Mouse (Mus musculus) megakaryocyte, embryonic 14.5 days (primary cell): ENCODE measurements around the gene Rab5if.

Experiments
- FLI1 ChIP-seq: IDR thresholded peaks from 2 replicates; pipeline ENCODE4 v1.6.1; 2012; ENCODE audit warnings: low read length, inconsistent platforms, mixed read lengths
- GATA1 ChIP-seq: IDR thresholded peaks from 3 replicates; pipeline ENCODE4 v1.6.1; 2012; ENCODE audit warnings: mixed read lengths, low read length, inconsistent platforms, borderline replicate concordance

DNA sequence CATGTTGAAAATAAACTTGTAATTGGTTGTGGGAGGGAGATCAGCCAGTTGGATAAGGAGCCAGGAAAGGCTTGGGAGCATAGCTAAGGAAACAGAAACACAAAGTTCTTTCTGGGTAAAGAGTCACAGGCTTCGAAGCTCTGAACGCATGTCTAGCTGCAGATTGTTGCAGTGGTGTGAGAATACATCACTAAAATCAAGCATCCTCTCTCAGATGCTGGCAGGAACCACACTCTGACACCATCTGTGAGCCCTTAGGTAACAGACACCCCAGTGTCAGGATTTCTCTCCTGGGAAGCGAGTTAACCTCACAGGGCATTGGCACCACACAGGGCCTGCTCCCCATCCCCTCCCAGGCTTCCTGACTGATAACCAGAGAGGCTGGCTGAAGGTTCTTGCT, 52.6 kb downstream of the Rab5if start:
- TF ChIP-seq GATA1 (no peak), FLI1 (no peak)
